Mouse (Mus musculus): ENCODE measurements at regions not wholly inside any gene's neighbourhood (a gene's known extent, or its start where the extent isn't known, plus 50 kb on each side); places are given as distances from the start of the nearest gene placed in this dataset.

- DNase-seq = no peak
Measured at GRCm38 (mm10) chr9:89532435-89532834, 90.5 kb downstream of the Minar1 start.

GRCm38 (mm10) chr9:89524137-89524536, 98.8 kb downstream of the Minar1 start:
- no peak for DNase-seq

GRCm38 (mm10) chr9:89523705-89524104, 99.2 kb downstream of the Minar1 start:
- no peak for DNase-seq

- DNase-seq = no peak
Measured at GRCm38 (mm10) chr9:89508407-89509101, 114.4 kb downstream of the Minar1 start.

GRCm38 (mm10) chr9:89502083-89502482, 120.8 kb downstream of the Minar1 start:
- no peak for DNase-seq

- DNase-seq = no peak
Measured at GRCm38 (mm10) chr9:89497399-89497749, 125.6 kb downstream of the Minar1 start.

- peak; percentile 15 for DNase-seq
Measured at GRCm38 (mm10) chr9:89496729-89497398, 126.1 kb downstream of the Minar1 start.

GRCm38 (mm10) chr9:89487601-89488000, 135.3 kb downstream of the Minar1 start:
- DNase-seq = no peak

- no peak for DNase-seq
Measured at GRCm38 (mm10) chr9:89479406-89479805, 143.5 kb downstream of the Minar1 start.

GRCm38 (mm10) chr9:89461190-89461589, 161.7 kb downstream of the Minar1 start:
- DNase-seq = peak; percentile 64

- DNase-seq = no peak
Measured at GRCm38 (mm10) chr9:89456666-89457065, 166.3 kb downstream of the Minar1 start.

GRCm38 (mm10) chr9:89449656-89450055, 173.3 kb downstream of the Minar1 start:
- DNase-seq = no peak

Data from adrenal gland, postnatal 10 days (tissue).